Mouse (Mus musculus) CH12.LX (cell line): ENCODE results near the gene Usp51. TPM values are rescaled to one million over a fixed set of nuclear protein-coding genes. Genes with fewer than 3 reads are reported as not detected.
A peak's percentile ranks its signal among the peaks of the same experiment; 100 is the strongest.
"Not testable (repeated sequence)": the region's sequence is repeated elsewhere in the genome, so short reads cannot be mapped to it uniquely, and the experiment has no call there.

Experiments
- DNase-seq: peaks from one replicate; pipeline ENCODE4 v3.0.0-alpha.2; 2013; ENCODE audit errors: extremely low read depth
- H3K27ac ChIP-seq: 2 replicates; pipeline ENCODE4 v1.5.1; 2012; ENCODE audit warnings: low read depth, mild to moderate bottlenecking, control low read depth, moderate library complexity; ENCODE audit not compliant: insufficient read depth
- H3K27me3 ChIP-seq: replicated peaks from 2 replicates; pipeline ENCODE3; 2012; ENCODE audit warnings: inconsistent platforms
- H3K36me3 ChIP-seq, 2 experiments: replicated peaks in 1 of 2; 2 replicates each; pipeline versions ENCODE3 to v1.6.1; 2012; ENCODE audit warnings: inconsistent platforms in 1 of 2, low read length in 1 of 2, mild to moderate bottlenecking in 1 of 2, mixed read lengths in 1 of 2, moderate library complexity in 1 of 2; ENCODE audit not compliant: control insufficient read depth in 1 of 2, insufficient read depth in 1 of 2
- H3K4me1 ChIP-seq, 2 experiments: 2 replicates each; pipeline ENCODE4 v1.6.1; 2012; ENCODE audit warnings: inconsistent platforms in 1 of 2, moderate library complexity in 1 of 2; ENCODE audit not compliant: insufficient read depth in 2 of 2, control insufficient read depth in 1 of 2
- H3K4me2 ChIP-seq: 2 replicates; pipeline ENCODE4 v1.6.1; 2012; ENCODE audit warnings: low read depth, mild to moderate bottlenecking, control low read depth; ENCODE audit not compliant: poor library complexity, insufficient read depth, severe bottlenecking
- H3K4me3 ChIP-seq, 3 experiments: fragments of 150-350 bp in 1 of 3; sonication (generic) in 1 of 3; replicated peaks in 1 of 3; 2 replicates each; pipeline versions ENCODE3 to v1.5.1; 2011 to 2012; ENCODE audit warnings: low read depth in 2 of 3, low read length in 2 of 3, mild to moderate bottlenecking in 2 of 3, moderate library complexity in 2 of 3, control low read depth in 1 of 3, improper control_type of control experiment in 1 of 3, inconsistent platforms in 1 of 3, mixed read lengths in 1 of 3; ENCODE audit not compliant: poor library complexity in 1 of 3
- H3K79me2 ChIP-seq: replicated peaks from 2 replicates; pipeline ENCODE4 v1.6.1; 2012; ENCODE audit warnings: mild to moderate bottlenecking, moderate library complexity; ENCODE audit not compliant: control insufficient read depth, poor library complexity, insufficient read depth, severe bottlenecking; ENCODE audit errors: extremely low read depth
- H3K9ac ChIP-seq: 2 replicates; pipeline ENCODE4 v1.6.1; 2012; ENCODE audit warnings: low read depth, mild to moderate bottlenecking, control low read depth, moderate library complexity; ENCODE audit not compliant: insufficient read depth
- H3K9me3 ChIP-seq: replicated peaks from 2 replicates; pipeline ENCODE3; 2012; ENCODE audit warnings: low read length, inconsistent platforms, mixed read lengths
- BHLHE40 ChIP-seq: IDR thresholded peaks from 2 replicates; pipeline ENCODE4 v1.6.1; 2011; ENCODE audit warnings: mild to moderate bottlenecking, low read depth, low read length, improper control_type of control experiment
- CHD2 ChIP-seq: IDR thresholded peaks from 2 replicates; pipeline ENCODE4 v1.6.1; 2011; ENCODE audit warnings: low read length, improper control_type of control experiment
- ELF1 ChIP-seq: IDR thresholded peaks from 2 replicates; pipeline ENCODE4 v1.6.1; 2014; ENCODE audit warnings: low read depth, mild to moderate bottlenecking, inconsistent platforms, low read length, improper control_type of control experiment
- EP300 ChIP-seq: IDR thresholded peaks from 2 replicates; pipeline ENCODE4 v1.6.1; 2011; ENCODE audit warnings: low read length, improper control_type of control experiment
- HCFC1 ChIP-seq: IDR thresholded peaks from 2 replicates; pipeline ENCODE4 v1.6.1; 2012; ENCODE audit warnings: low read depth, mild to moderate bottlenecking, inconsistent platforms, low read length, improper control_type of control experiment
- IRF4 ChIP-seq: IDR thresholded peaks from 2 replicates; pipeline ENCODE4 v1.6.1; 2014; ENCODE audit warnings: low read depth, mild to moderate bottlenecking, inconsistent platforms, low read length, improper control_type of control experiment
- JUN ChIP-seq: IDR thresholded peaks from 2 replicates; pipeline ENCODE4 v1.6.1; 2011; ENCODE audit warnings: low read depth, mild to moderate bottlenecking, low read length, improper control_type of control experiment, moderate library complexity; ENCODE audit not compliant: insufficient read depth
- KAT2A ChIP-seq: IDR thresholded peaks from 2 replicates; pipeline ENCODE4 v1.6.1; 2012; ENCODE audit warnings: low read length, improper control_type of control experiment, inconsistent platforms; ENCODE audit not compliant: insufficient replicate concordance
- MAZ ChIP-seq: IDR thresholded peaks from 2 replicates; pipeline ENCODE4 v1.6.1; 2012; ENCODE audit warnings: low read depth, mild to moderate bottlenecking, inconsistent platforms, low read length, improper control_type of control experiment, moderate library complexity
- MXI1 ChIP-seq: IDR thresholded peaks from 2 replicates; pipeline ENCODE4 v1.6.1; 2011; ENCODE audit warnings: mild to moderate bottlenecking, low read depth, low read length, improper control_type of control experiment
- NELFE ChIP-seq: IDR thresholded peaks from 2 replicates; pipeline ENCODE4 v1.6.1; 2011; ENCODE audit warnings: low read depth, low read length, improper control_type of control experiment
- NRF1 ChIP-seq: IDR thresholded peaks from 2 replicates; pipeline ENCODE4 v1.6.1; 2014; ENCODE audit warnings: low read depth, mild to moderate bottlenecking, inconsistent platforms, low read length, improper control_type of control experiment, moderate library complexity
- PAX5 ChIP-seq: IDR thresholded peaks from 2 replicates; pipeline ENCODE4 v1.6.1; 2012; ENCODE audit warnings: low read length, inconsistent platforms, mixed read lengths
- POLR2A ChIP-seq: IDR thresholded peaks from 2 replicates; pipeline ENCODE4 v1.6.1; 2011; ENCODE audit warnings: low read depth, mild to moderate bottlenecking, improper control_type of control experiment, low read length
- TCF12 ChIP-seq: IDR thresholded peaks from 2 replicates; pipeline ENCODE4 v1.6.1; 2014; ENCODE audit warnings: low read depth, mild to moderate bottlenecking, inconsistent platforms, low read length, improper control_type of control experiment
- ZC3H11A ChIP-seq: IDR thresholded peaks from 2 replicates; pipeline ENCODE4 v1.6.1; 2012; ENCODE audit warnings: low read depth, mild to moderate bottlenecking, inconsistent platforms, low read length, improper control_type of control experiment
- ZKSCAN1 ChIP-seq: IDR thresholded peaks from 2 replicates; pipeline ENCODE4 v1.6.1; 2012; ENCODE audit warnings: low read depth, inconsistent platforms, low read length, improper control_type of control experiment, borderline replicate concordance
- ZMIZ1 ChIP-seq: IDR thresholded peaks from 2 replicates; pipeline ENCODE4 v1.6.1; 2012; ENCODE audit warnings: low read depth, mild to moderate bottlenecking, inconsistent platforms, low read length, improper control_type of control experiment
- ZNF384 ChIP-seq: IDR thresholded peaks from 2 replicates; pipeline ENCODE4 v1.6.1; 2012; ENCODE audit warnings: low read depth, low read length, improper control_type of control experiment, inconsistent platforms
- dilution Hi-C: fragments of 300-500 bp; cut with MboI; formaldehyde crosslinking; loops from 2 replicates; pipeline ENCODE4 v1.14.3; 2020; ENCODE audit warnings: low sequenced_read_pairs; ENCODE audit not compliant: extremely low pct_unique_long_range_greater_than_20kb, extremely low pct_ligation_motif_present
- in situ Hi-C: fragments of 300-500 bp; cut with MboI; formaldehyde crosslinking; loops from 3 replicates; pipeline ENCODE4 v1.14.3; 2019; ENCODE audit warnings: low sequenced_read_pairs, low pct_ligation_motif_present, low pct_unique_long_range_greater_than_20kb, mixed read lengths
- polyA plus RNA-seq: library from polyadenylated mRNA; unstranded; fragments of >175 nt; gene quantifications from 2 replicates; pipeline ENCODE4 v1.2.1, GENCODE M21; 2012; ENCODE audit warnings: low read depth; ENCODE audit not compliant: insufficient read length
- total RNA-seq, 2 experiments: library from RNA; depleted of rRNA; stranded (reverse); fragments of 300-350 nt in 1 of 2; fragments of >200 nt in 1 of 2; gene quantifications; 2 replicates each; pipeline ENCODE4 v1.2.3; 2012 to 2014

Gene Usp51
- total and polyA plus RNA-seq, 3 experiments = 3.0 to 3.9 (median 3.2) TPM

DNA sequence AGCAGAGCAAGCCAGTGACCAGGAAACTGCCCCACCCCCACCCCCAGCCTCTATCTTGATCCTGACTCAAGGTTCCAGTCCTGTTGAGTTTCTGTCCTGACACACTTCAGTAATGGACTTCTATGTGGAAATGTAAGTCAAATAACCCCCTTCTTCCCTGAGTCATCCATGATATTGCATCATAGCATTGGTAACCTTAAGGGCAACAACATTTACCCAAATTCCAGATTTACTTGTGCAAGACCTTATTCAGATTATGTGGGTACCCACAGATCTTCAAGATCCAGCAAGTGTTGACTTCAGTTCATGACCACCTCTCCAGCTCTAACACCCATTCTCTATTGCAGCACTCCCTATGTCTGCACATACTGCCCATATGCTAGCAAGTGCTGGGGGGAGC lies 25.3 kb downstream of the Usp51 start:
- H3K36me3 ChIP-seq, H3K4me3 ChIP-seq, dilution Hi-C loops, H3K27ac ChIP-seq, H3K4me1 ChIP-seq, H3K27me3 ChIP-seq, DNase-seq, H3K9me3 ChIP-seq, H3K79me2 ChIP-seq, H3K9ac ChIP-seq, in situ Hi-C loops, H3K4me2 ChIP-seq: not testable (repeated sequence)

- H3K27ac ChIP-seq = 0 out of 2 replicates have a peak within 1 kb of the TSS, but pooled peaks have one; percentile 31
- dilution Hi-C loops = no loop called here
Observed at GRCm38 (mm10) chrX:153037087-153037971, 31.1 kb downstream of the Usp51 start, which contains the start of gene Mageh1. TSS of gene Mageh1 (minus strand) at chrX:153037575.

DNA sequence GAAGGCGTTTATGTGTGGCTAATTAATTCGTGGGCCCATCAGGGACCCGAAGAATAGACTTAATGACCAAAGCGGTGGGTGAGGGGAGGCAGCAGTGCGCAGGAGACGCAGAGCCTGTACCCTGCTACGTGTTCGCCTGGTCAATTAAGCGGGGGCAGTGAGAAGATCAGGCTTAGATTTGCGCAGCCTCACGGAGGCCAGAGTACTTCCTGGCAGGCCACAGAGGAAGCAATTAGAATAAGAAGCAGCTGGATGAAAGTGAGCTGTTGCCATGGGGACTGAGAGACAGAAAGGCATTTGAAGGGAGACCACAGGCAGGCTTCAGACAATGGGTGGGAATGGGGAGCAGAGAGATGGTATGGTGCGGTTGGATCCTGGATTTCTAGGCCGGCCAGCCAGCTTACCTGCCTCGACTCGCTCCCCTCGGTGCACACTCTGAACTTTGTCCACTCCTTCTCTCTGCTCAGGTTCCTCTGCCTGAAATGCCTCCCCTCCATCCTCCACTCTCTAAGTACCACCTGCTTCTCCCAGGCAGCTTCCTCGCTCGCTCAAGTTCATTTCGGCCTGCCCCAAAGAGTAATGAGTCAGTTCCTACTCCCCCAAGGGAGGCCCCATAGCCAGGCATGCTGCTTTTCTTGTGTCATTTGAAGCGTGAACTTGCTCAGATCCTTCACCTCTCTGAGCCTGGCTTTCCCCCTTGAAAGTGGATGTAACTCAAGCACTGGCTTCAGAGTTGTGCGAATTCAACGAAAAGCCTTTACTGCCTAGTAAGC lies 31.9 kb downstream of the Usp51 start:
- H3K9ac ChIP-seq, H3K27ac ChIP-seq, DNase-seq, H3K9me3 ChIP-seq, H3K79me2 ChIP-seq, dilution Hi-C loops, H3K36me3 ChIP-seq, H3K4me1 ChIP-seq, H3K27me3 ChIP-seq, H3K4me3 ChIP-seq, in situ Hi-C loops, H3K4me2 ChIP-seq: not testable (repeated sequence)

More at GRCm38 (mm10) chrX:153037087-153037971, 31.1 kb downstream of the Usp51 start, which contains the start of gene Mageh1:
- TF ChIP-seq ELF1 (peak; percentile 72), MXI1 (peak; percentile 48; the same call in 1 of the 2 replicates), ZMIZ1 (no peak; the same call in 1 of the 2 replicates), JUN (no peak), EP300 (no peak), NELFE (0 out of 2 replicates have a peak, but pooled peaks have one; percentile 44), IRF4 (peak; percentile 62; the same call in 1 of the 2 replicates), KAT2A (no peak), TCF12 (no peak), ZNF384 (no peak), HCFC1 (peak; percentile 69), ZC3H11A (no peak), POLR2A (peak; percentile 52), CHD2 (no peak), NRF1 (peak; percentile 66), BHLHE40 (0 out of 2 replicates have a peak, but pooled peaks have one; percentile 13), MAZ (0 out of 2 replicates have a peak, but pooled peaks have one; percentile 41), ZKSCAN1 (no peak), PAX5 (no peak)
- no peaks in the 10 kb centered on the region for H3K27me3 ChIP-seq
- H3K9ac ChIP-seq = peak within 1 kb of the TSS; percentile 75
- H3K4me2 ChIP-seq = peak within 1 kb of the TSS; percentile 50
- no peaks in the 10 kb centered on the region for H3K79me2 ChIP-seq
- H3K9me3 ChIP-seq = no peaks in the 10 kb centered on the region
- in situ Hi-C loops = no loop called here
- DNase-seq = peak; percentile 82
- H3K4me1 ChIP-seq = no peaks in the 10 kb centered on the region
- no peaks in the 10 kb centered on the region for H3K36me3 ChIP-seq
- peak within 1 kb of the TSS; percentile 41 to 69 (median 63) for H3K4me3 ChIP-seq
